Mouse (Mus musculus): ENCODE data around the gene Nucks1. TPM values are rescaled to one million over a fixed set of nuclear protein-coding genes. Genes with fewer than 3 reads are reported as not detected.

The Nucks1 gene
- total RNA-seq, 2 experiments from 2014 or later, result 66.1 to 78.8 TPM

GRCm38 (mm10) chr1:131962606-131963084 is 52.3 kb downstream of the Nucks1 start, which contains the start of gene Slc45a3:
TSS of gene Slc45a3 (plus strand) at chr1:131962967.
- intact Hi-C loops (cut with DNase I; ENCODE audit: low total_unique reads), result loop anchor here (5.0 kb wide), 1 partner anchor 660 kb away; no protein-coding TSS in a partner anchor
- peak; percentile 27 for DNase-seq

- no peak for DNase-seq
- intact Hi-C loops (cut with DNase I; ENCODE audit: low total_unique reads), result loop anchor here (5.0 kb wide), 1 partner anchor 659 kb away; no protein-coding TSS in a partner anchor
These were observed 53.0 kb downstream of the Nucks1 start for GRCm38 (mm10) chr1:131963085-131963951.

- intact Hi-C loops (cut with DNase I; ENCODE audit: low total_unique reads), result loop anchor here (5.0 kb wide), 1 partner anchor 658 kb away; no protein-coding TSS in a partner anchor
- DNase-seq, result no peak
These were observed 53.8 kb downstream of the Nucks1 start for GRCm38 (mm10) chr1:131964100-131964499.

GRCm38 (mm10) chr1:131964580-131964979 is 54.2 kb downstream of the Nucks1 start:
- intact Hi-C loops (cut with DNase I; ENCODE audit: low total_unique reads), result loop anchor here (5.0 kb wide), 1 partner anchor 658 kb away; no protein-coding TSS in a partner anchor
- DNase-seq, result no peak

GRCm38 (mm10) chr1:131965818-131966217 is 55.5 kb downstream of the Nucks1 start:
- no peak for DNase-seq
- intact Hi-C loops (cut with DNase I; ENCODE audit: low total_unique reads), result no loop called here

- intact Hi-C loops (cut with DNase I; ENCODE audit: low total_unique reads), result no loop called here
- DNase-seq, result no peak
These were observed 57.0 kb downstream of the Nucks1 start for GRCm38 (mm10) chr1:131967336-131967735.

- intact Hi-C loops (cut with DNase I; ENCODE audit: low total_unique reads), result no loop called here
- no peak for DNase-seq
These were observed 58.2 kb downstream of the Nucks1 start for GRCm38 (mm10) chr1:131968556-131968955.

- intact Hi-C loops (cut with DNase I; ENCODE audit: low total_unique reads), result no loop called here
- no peak for DNase-seq
These were observed 58.6 kb downstream of the Nucks1 start for GRCm38 (mm10) chr1:131968983-131969382.

- no peak for DNase-seq
- intact Hi-C loops (cut with DNase I; ENCODE audit: low total_unique reads), result no loop called here
These were observed 59.5 kb downstream of the Nucks1 start for GRCm38 (mm10) chr1:131969825-131970224.

- no peak for DNase-seq
- intact Hi-C loops (cut with DNase I; ENCODE audit: low total_unique reads), result no loop called here
These were observed 60.0 kb downstream of the Nucks1 start for GRCm38 (mm10) chr1:131970322-131970660.

GRCm38 (mm10) chr1:131970661-131971520 is 60.6 kb downstream of the Nucks1 start:
- intact Hi-C loops (cut with DNase I; ENCODE audit: low total_unique reads), result no loop called here
- DNase-seq, result no peak

GRCm38 (mm10) chr1:131971771-131972497 is 61.6 kb downstream of the Nucks1 start:
- intact Hi-C loops (cut with DNase I; ENCODE audit: low total_unique reads), result no loop called here
- no peak for DNase-seq

- intact Hi-C loops (cut with DNase I; ENCODE audit: low total_unique reads), result no loop called here
- no peak for DNase-seq
These were observed 62.4 kb downstream of the Nucks1 start for GRCm38 (mm10) chr1:131972498-131973334.

GRCm38 (mm10) chr1:131973991-131974390 is 63.7 kb downstream of the Nucks1 start:
- no peak for DNase-seq
- intact Hi-C loops (cut with DNase I; ENCODE audit: low total_unique reads), result no loop called here

- intact Hi-C loops (cut with DNase I; ENCODE audit: low total_unique reads), result no loop called here
- no peak for DNase-seq
These were observed 66.6 kb downstream of the Nucks1 start for GRCm38 (mm10) chr1:131976886-131977285.

GRCm38 (mm10) chr1:131980471-131980870 is 70.1 kb downstream of the Nucks1 start:
- DNase-seq, result no peak
- intact Hi-C loops (cut with DNase I; ENCODE audit: low total_unique reads), result loop anchor here (10.0 kb wide), 1 partner anchor 46 kb away; no protein-coding TSS in a partner anchor

- peak; percentile 71 for DNase-seq
- intact Hi-C loops (cut with DNase I; ENCODE audit: low total_unique reads), result loop anchor here (10.0 kb wide), 1 partner anchor 47 kb away; no protein-coding TSS in a partner anchor
These were observed 71.2 kb downstream of the Nucks1 start for GRCm38 (mm10) chr1:131981378-131982013.

GRCm38 (mm10) chr1:131982907-131983306 is 72.6 kb downstream of the Nucks1 start:
- intact Hi-C loops (cut with DNase I; ENCODE audit: low total_unique reads), result loop anchor here (10.0 kb wide), 1 partner anchor 48 kb away; no protein-coding TSS in a partner anchor
- DNase-seq, result peak; percentile 68

Measured in gastrocnemius, postnatal 14 days (tissue).